Mouse (Mus musculus) MEL (cell line): ENCODE measurements at regions not wholly inside any gene's neighbourhood (a gene's known extent, or its start where the extent isn't known, plus 50 kb on each side); places are given as distances from the start of the nearest gene placed in this dataset.

Experiments used
- DNase-seq: peaks from one replicate; pipeline ENCODE4 v3.0.0; 2011; ENCODE audit warnings: low read depth, low spot score
- H3K27ac ChIP-seq: 2 replicates; pipeline ENCODE4 v1.5.1; 2012; ENCODE audit warnings: low read depth, mild to moderate bottlenecking, control low read depth, low read length, moderate library complexity; ENCODE audit not compliant: control insufficient read depth
- H3K27me3 ChIP-seq, 2 experiments: fragments of 150-350 bp in 1 of 2; sonication (generic) in 1 of 2; 2 replicates each; pipeline ENCODE4 v1.6.1; 2012; ENCODE audit warnings: low read length in 2 of 2, mild to moderate bottlenecking in 2 of 2, improper control_type of control experiment in 1 of 2, moderate library complexity in 1 of 2; ENCODE audit not compliant: insufficient read depth in 2 of 2, control insufficient read depth in 1 of 2
- H3K36me3 ChIP-seq, 2 experiments: 2 replicates each; pipeline ENCODE4 v1.6.1; 2012 to 2014; ENCODE audit warnings: low read length in 2 of 2, improper control_type of control experiment in 1 of 2, inconsistent platforms in 1 of 2, mild to moderate bottlenecking in 1 of 2; ENCODE audit not compliant: insufficient read depth in 2 of 2, control insufficient read depth in 1 of 2
- H3K4me1 ChIP-seq, 2 experiments: fragments of 150-350 bp in 1 of 2; sonication (generic) in 1 of 2; 2 replicates each; pipeline ENCODE4 v1.6.1; 2012; ENCODE audit warnings: low read length in 2 of 2, improper control_type of control experiment in 1 of 2, mild to moderate bottlenecking in 1 of 2; ENCODE audit not compliant: insufficient read depth in 2 of 2, control insufficient read depth in 1 of 2
- H3K4me3 ChIP-seq, 2 experiments: fragments of 150-350 bp in 1 of 2; sonication (generic) in 1 of 2; 2 replicates each; pipeline ENCODE4 v1.5.1; 2012; ENCODE audit warnings: low read depth in 2 of 2, low read length in 2 of 2, mild to moderate bottlenecking in 2 of 2, moderate library complexity in 2 of 2, control low read depth in 1 of 2, improper control_type of control experiment in 1 of 2; ENCODE audit not compliant: control insufficient read depth in 1 of 2, insufficient read depth in 1 of 2
- H3K79me2 ChIP-seq: 2 replicates; pipeline ENCODE4 v1.6.1; 2012; ENCODE audit warnings: mild to moderate bottlenecking, low read length, moderate library complexity; ENCODE audit not compliant: control insufficient read depth, poor library complexity, insufficient read depth
- H3K9ac ChIP-seq: 2 replicates; pipeline ENCODE4 v1.6.1; 2012; ENCODE audit warnings: low read depth, mild to moderate bottlenecking, control low read depth, low read length, moderate library complexity; ENCODE audit not compliant: control insufficient read depth, poor library complexity, severe bottlenecking
- H3K9me3 ChIP-seq: fragments of 150-350 bp; sonication (generic); replicated peaks from 2 replicates; pipeline ENCODE4 v1.6.1; 2012; ENCODE audit warnings: mild to moderate bottlenecking, low read length, improper control_type of control experiment, moderate library complexity; ENCODE audit not compliant: insufficient read depth
- BHLHE40 ChIP-seq: IDR thresholded peaks from 2 replicates; pipeline ENCODE4 v1.6.1; 2012; ENCODE audit warnings: low read depth, mild to moderate bottlenecking, inconsistent platforms, low read length, improper control_type of control experiment, borderline replicate concordance
- E2F4 ChIP-seq: IDR thresholded peaks from 2 replicates; pipeline ENCODE4 v1.6.1; 2011; ENCODE audit warnings: low read depth, low read length, improper control_type of control experiment, borderline replicate concordance
- GABPA ChIP-seq: IDR thresholded peaks from 2 replicates; pipeline ENCODE4 v1.6.1; 2012; ENCODE audit warnings: low read depth, mild to moderate bottlenecking, inconsistent platforms, low read length, improper control_type of control experiment, moderate library complexity
- JUND ChIP-seq: IDR thresholded peaks from 2 replicates; pipeline ENCODE4 v1.6.1; 2011; ENCODE audit warnings: low read depth, mild to moderate bottlenecking, improper control_type of control experiment, low read length
- KAT2A ChIP-seq: conservative IDR thresholded peaks from 2 replicates; pipeline ENCODE4 v1.6.1; 2012; ENCODE audit warnings: low read depth, low read length, improper control_type of control experiment, inconsistent platforms
- MXI1 ChIP-seq: IDR thresholded peaks from 2 replicates; pipeline ENCODE4 v1.6.1; 2011; ENCODE audit warnings: mild to moderate bottlenecking, low read depth, low read length, improper control_type of control experiment
- MYB ChIP-seq: IDR thresholded peaks from 2 replicates; pipeline ENCODE4 v1.6.1; 2011; ENCODE audit warnings: mild to moderate bottlenecking, low read depth, low read length, improper control_type of control experiment
- MYC ChIP-seq: IDR thresholded peaks from 2 replicates; pipeline ENCODE4 v1.6.1; 2011; ENCODE audit warnings: low read depth, mild to moderate bottlenecking, low read length, improper control_type of control experiment, moderate library complexity
- NRF1 ChIP-seq: IDR thresholded peaks from 2 replicates; pipeline ENCODE4 v1.6.1; 2014; ENCODE audit warnings: low read depth, mild to moderate bottlenecking, inconsistent platforms, low read length, improper control_type of control experiment, moderate library complexity; ENCODE audit not compliant: poor library complexity, insufficient read depth, severe bottlenecking
- RAD21 ChIP-seq: IDR thresholded peaks from 2 replicates; pipeline ENCODE4 v1.6.1; 2011; ENCODE audit warnings: mild to moderate bottlenecking, low read depth, low read length, improper control_type of control experiment
- RCOR1 ChIP-seq: IDR thresholded peaks from 2 replicates; pipeline ENCODE4 v1.6.1; 2012; ENCODE audit warnings: low read depth, mild to moderate bottlenecking, inconsistent platforms, low read length, improper control_type of control experiment
- SIN3A ChIP-seq: IDR thresholded peaks from 2 replicates; pipeline ENCODE4 v1.6.1; 2012; ENCODE audit warnings: low read length, improper control_type of control experiment, inconsistent platforms
- TAL1 ChIP-seq: IDR thresholded peaks from 2 replicates; pipeline ENCODE4 v1.6.1; 2012; ENCODE audit warnings: mild to moderate bottlenecking, inconsistent platforms, low read length, moderate library complexity, mixed read lengths
- ZC3H11A ChIP-seq: IDR thresholded peaks from 2 replicates; pipeline ENCODE4 v1.6.1; 2012; ENCODE audit warnings: low read depth, mild to moderate bottlenecking, inconsistent platforms, low read length, improper control_type of control experiment
- ZMIZ1 ChIP-seq: IDR thresholded peaks from 2 replicates; pipeline ENCODE4 v1.6.1; 2012; ENCODE audit warnings: low read depth, mild to moderate bottlenecking, inconsistent platforms, low read length, improper control_type of control experiment, moderate library complexity

DNA sequence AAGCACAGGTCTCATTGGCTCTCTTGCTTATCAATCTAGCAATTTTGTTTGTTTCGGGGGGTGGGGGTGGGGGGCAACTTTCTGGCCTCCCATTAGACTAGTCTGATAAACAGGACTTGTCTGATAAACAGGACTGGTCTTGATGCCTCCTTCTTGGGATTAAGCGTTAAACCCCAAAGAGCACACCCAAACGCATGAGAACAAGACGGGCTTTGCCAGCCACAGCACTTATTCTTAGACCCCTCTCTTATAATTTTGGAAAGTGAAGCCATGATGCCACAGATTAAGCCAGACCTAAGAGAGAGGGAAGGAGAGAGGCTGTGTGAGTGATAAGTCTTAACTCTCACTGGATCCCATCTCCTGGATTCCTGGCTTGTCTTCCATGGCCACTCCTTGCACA is 63.5 kb upstream of the Zfp366 start:
- H3K9me3 ChIP-seq: no peaks in the 10 kb centered on the region
- no peaks in the 10 kb centered on the region for H3K4me1 ChIP-seq
- no peak overlapping the region for H3K9ac ChIP-seq
- no peaks in the 10 kb centered on the region for H3K27me3 ChIP-seq
- DNase-seq: no peak
- no peak overlapping the region for H3K4me3 ChIP-seq
- H3K27ac ChIP-seq: no peak overlapping the region
- H3K36me3 ChIP-seq: no peaks in the 10 kb centered on the region
- TF ChIP-seq MXI1: no peak
- no peak for TF ChIP-seq MYC
- H3K79me2 ChIP-seq: no peaks in the 10 kb centered on the region

DNA sequence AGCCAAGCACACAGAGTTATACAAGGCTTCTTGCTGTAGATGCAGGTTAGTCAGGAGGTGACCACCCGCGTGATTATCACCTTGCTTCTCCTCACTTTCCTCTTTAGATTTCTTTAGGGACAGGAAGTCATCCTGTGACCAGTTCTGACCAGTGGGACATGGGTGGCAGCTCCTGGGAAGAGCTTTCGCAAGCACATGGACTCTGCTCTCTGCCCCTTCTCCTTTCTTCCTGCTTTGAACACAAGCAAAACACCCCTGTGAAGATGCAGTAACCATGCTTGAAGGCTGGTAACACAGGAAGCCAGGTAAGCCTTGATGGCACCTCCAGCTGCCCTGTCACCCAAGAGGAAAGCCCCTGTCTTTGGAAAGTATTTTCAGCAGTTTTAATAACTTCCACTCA is 64.7 kb upstream of the Zfp366 start:
- no peak for DNase-seq
- no peaks in the 10 kb centered on the region for H3K4me1 ChIP-seq
- H3K9me3 ChIP-seq: no peaks in the 10 kb centered on the region
- no peak overlapping the region for H3K9ac ChIP-seq
- no peaks in the 10 kb centered on the region for H3K27me3 ChIP-seq
- no peaks in the 10 kb centered on the region for H3K36me3 ChIP-seq
- no peaks in the 10 kb centered on the region for H3K79me2 ChIP-seq
- H3K4me3 ChIP-seq: no peak overlapping the region
- no peak overlapping the region for H3K27ac ChIP-seq
- no peak for TF ChIP-seq NRF1
- no peak for TF ChIP-seq RAD21
- TF ChIP-seq, all 39 proteins: peak for 0

DNA sequence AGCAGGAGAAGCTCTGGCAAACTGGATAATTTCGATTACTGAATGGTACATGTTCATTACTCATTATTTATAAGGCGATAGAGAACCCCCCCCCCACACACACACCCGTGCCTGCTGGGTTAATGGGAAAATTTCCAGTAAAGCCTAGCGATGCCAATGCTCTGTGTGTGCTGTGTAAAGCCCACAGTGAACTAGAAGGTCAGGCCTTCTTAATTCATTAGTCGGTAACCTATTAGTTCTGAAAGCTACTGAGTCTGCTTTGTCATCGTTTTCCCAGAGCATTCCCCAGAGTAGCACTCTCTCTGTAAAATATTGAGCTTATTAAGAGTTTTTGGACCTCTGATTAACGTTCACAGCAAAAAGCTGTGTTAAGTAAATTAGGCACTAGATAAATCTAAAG is 65.7 kb upstream of the Zfp366 start:
- Histone ChIP-seq H3K9me3 (no peaks in the 10 kb centered on the region), H3K36me3 (no peaks in the 10 kb centered on the region)
- no peak for DNase-seq
- no peak for TF ChIP-seq RCOR1
- TF ChIP-seq, all 39 proteins: peak for 0
- Histone ChIP-seq H3K4me1 (no peaks in the 10 kb centered on the region), H3K27ac (no peak overlapping the region), H3K27me3 (no peaks in the 10 kb centered on the region), H3K9ac (no peak overlapping the region), H3K79me2 (no peaks in the 10 kb centered on the region), H3K4me3 (no peak overlapping the region)

DNA sequence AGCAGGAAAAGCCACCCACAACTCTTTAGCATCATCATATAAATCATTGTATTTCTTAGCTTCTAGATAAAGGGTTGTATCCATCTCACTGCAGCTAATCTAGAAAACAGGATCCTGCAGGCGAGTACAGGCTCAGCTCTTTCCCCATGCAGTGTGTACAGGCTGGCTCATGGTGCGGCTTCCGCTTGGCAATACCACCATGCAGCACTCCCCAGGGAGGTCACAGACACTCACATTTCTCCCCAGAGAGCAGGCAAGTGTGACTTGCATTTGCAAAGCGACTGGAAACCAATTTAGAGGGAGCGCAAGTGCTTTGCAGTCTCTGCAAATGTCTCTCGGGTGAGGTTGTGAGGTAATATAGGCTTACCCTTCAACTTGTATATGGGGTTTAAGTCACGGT is 69.1 kb upstream of the Zfp366 start:
- Histone ChIP-seq H3K9me3 (no peaks in the 10 kb centered on the region), H3K9ac (no peak overlapping the region), H3K27me3 (no peaks in the 10 kb centered on the region), H3K27ac (no peak overlapping the region), H3K4me1 (no peaks in the 10 kb centered on the region), H3K4me3 (no peak overlapping the region), H3K36me3 (no peaks in the 10 kb centered on the region), H3K79me2 (no peaks in the 10 kb centered on the region)
- TF ChIP-seq RCOR1: no peak
- TF ChIP-seq BHLHE40: no peak
- no peak for TF ChIP-seq TAL1
- TF ChIP-seq ZMIZ1: no peak
- no peak for TF ChIP-seq MYC
- no peak for TF ChIP-seq JUND
- no peak for TF ChIP-seq NRF1
- TF ChIP-seq SIN3A: no peak
- TF ChIP-seq KAT2A: no peak
- no peak for TF ChIP-seq MXI1
- TF ChIP-seq ZC3H11A: no peak
- no peak for TF ChIP-seq GABPA
- no peak for TF ChIP-seq E2F4
- TF ChIP-seq MYB: no peak
- no peak for DNase-seq
